Mouse (Mus musculus) intestine, postnatal 0 days (tissue): ENCODE data around the gene Timm10. TPM values are rescaled to one million over a fixed set of nuclear protein-coding genes. Genes with fewer than 3 reads are reported as not detected.

Source experiments
- ATAC-seq: fragments of 200-750 bp; cut with Nextera tagmentation; 2 replicates; pipeline ENCODE4 v1.8.0; 2017; ENCODE audit warnings: mild to moderate bottlenecking, moderate TSS enrichment, moderate library complexity
- H3K27ac ChIP-seq: fragments of 300-500 bp; sonication (generic); 2 replicates; pipeline ENCODE4 v1.5.1; 2014; ENCODE audit warnings: mild to moderate bottlenecking, low read depth, low read length, moderate library complexity
- H3K27me3 ChIP-seq: fragments of 300-500 bp; sonication (generic); replicated peaks from 2 replicates; pipeline ENCODE4 v1.6.1; 2014; ENCODE audit warnings: low read length, mixed read lengths; ENCODE audit not compliant: control insufficient read depth, insufficient read depth
- H3K36me3 ChIP-seq: fragments of 300-500 bp; sonication (generic); 2 replicates; pipeline ENCODE4 v1.6.1; 2014; ENCODE audit warnings: mild to moderate bottlenecking, moderate library complexity; ENCODE audit not compliant: control insufficient read depth, insufficient read depth
- H3K4me1 ChIP-seq: fragments of 300-500 bp; sonication (generic); replicated peaks from 2 replicates; pipeline ENCODE4 v1.6.1; 2014; ENCODE audit warnings: antibody characterized with exemption, low read length, mixed read lengths; ENCODE audit not compliant: control insufficient read depth, insufficient read depth
- H3K4me2 ChIP-seq: fragments of 300-500 bp; sonication (generic); replicated peaks from 2 replicates; pipeline ENCODE4 v1.6.1; 2014; ENCODE audit warnings: low read depth, mild to moderate bottlenecking, moderate library complexity
- H3K4me3 ChIP-seq: fragments of 300-500 bp; sonication (generic); 2 replicates; pipeline ENCODE4 v1.5.1; 2014; ENCODE audit warnings: low read depth, low read length
- H3K9ac ChIP-seq: fragments of 300-500 bp; sonication (generic); 2 replicates; pipeline ENCODE4 v1.6.1; 2014; ENCODE audit warnings: mild to moderate bottlenecking, low read depth, low read length
- H3K9me3 ChIP-seq: fragments of 300-500 bp; sonication (generic); 2 replicates; pipeline ENCODE4 v1.6.1; 2016; ENCODE audit warnings: mixed run types; ENCODE audit not compliant: control insufficient read depth
- CTCF ChIP-seq: sonication (generic); IDR thresholded peaks from 2 replicates; pipeline ENCODE4 v1.5.1; 2016; ENCODE audit warnings: low read depth, mild to moderate bottlenecking, control low read depth, antibody characterized with exemption, moderate library complexity
- WGBS: fragments of 180-500 bp; shearing (Covaris S2); extraction: QIAGEN DNeasy Blood & Tissue Kit; methylation state at CpG from one replicate; pipeline ENCODE4 v1.1.7; 2014; 5-methylcytosine and 5-hydroxymethylcytosine counted together
- polyA plus RNA-seq: library from polyadenylated mRNA; unstranded; fragments of >200 nt; fragmentation: Nextera tagmentation; extraction: Ambion mirVana; gene quantifications from 2 replicates; pipeline ENCODE4 v1.2.1, GENCODE M21; 2015

Gene Timm10
- polyA plus RNA-seq, 1 experiment from 2014 or later = 59.2 TPM

- Histone ChIP-seq H3K9ac (no peak overlapping the region), H3K4me1 (no peaks in the 10 kb centered on the region), H3K27ac (no peak overlapping the region), H3K9me3 (no peaks in the 10 kb centered on the region), H3K4me2 (no peak overlapping the region), H3K36me3 (no peaks in the 10 kb centered on the region), H3K27me3 (peaks cover 8% of the 10 kb centered on the region), H3K4me3 (no peak overlapping the region)
- WGBS = 28% methylated on average over 2 of the region's 2 CpGs
- TF ChIP-seq CTCF = no peak
- no peak for ATAC-seq
These were observed 3.6 kb upstream of the Timm10 start for GRCm38 (mm10) chr2:84823237-84823636.

- H3K27ac ChIP-seq = peak overlapping the region; percentile 71
- H3K4me2 ChIP-seq = peak overlapping the region; percentile 91
- peaks cover 14% of the 10 kb centered on the region for H3K36me3 ChIP-seq
- no peaks in the 10 kb centered on the region for H3K9me3 ChIP-seq
- ATAC-seq = peak; percentile 39
- H3K27me3 ChIP-seq = no peaks in the 10 kb centered on the region
- TF ChIP-seq CTCF = no peak
- H3K4me3 ChIP-seq = peak overlapping the region; percentile 80
- H3K4me1 ChIP-seq = no peaks in the 10 kb centered on the region
- peak overlapping the region; percentile 46 for H3K9ac ChIP-seq
- WGBS = under 1% methylated on average over 29 of the region's 29 CpGs
These were observed 605 bp downstream of the Timm10 start for GRCm38 (mm10) chr2:84827283-84827920.

DNA sequence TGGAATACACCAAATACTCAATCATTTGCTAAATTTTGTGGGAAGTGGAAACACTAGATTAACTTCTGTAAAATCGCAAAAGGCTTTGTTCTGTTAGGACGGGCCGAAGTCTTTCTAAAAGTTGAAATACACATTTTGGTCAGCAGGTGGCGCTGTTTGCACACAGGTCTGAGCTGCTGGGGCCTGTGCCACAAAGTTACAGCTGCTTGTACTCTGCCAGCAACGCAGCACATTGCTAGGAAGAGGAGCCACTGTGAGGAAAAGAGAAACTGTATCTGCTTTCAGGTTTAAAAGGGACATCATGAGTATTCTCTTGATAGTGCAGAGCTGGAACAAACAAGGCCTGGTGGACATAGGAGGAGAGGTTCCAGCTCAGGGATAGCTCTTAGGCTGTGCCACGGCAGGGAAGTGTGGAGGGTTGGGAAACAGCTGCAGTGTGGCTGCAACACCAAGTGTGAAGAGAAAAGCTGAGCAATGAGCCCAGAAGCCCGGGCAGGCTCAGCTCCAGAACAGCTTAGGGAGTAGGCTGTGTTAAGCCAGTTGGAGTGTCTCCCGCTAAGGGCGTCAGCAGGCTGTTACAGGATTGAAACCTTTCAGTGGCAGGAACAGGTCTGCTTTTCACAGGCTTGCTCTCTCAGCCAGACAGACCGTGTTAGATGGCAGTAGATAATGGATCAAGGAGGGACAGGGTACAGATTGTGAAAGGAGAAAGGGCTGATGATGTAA lies 5.0 kb downstream of the Timm10 start:
- ATAC-seq = peak; percentile 63
- Histone ChIP-seq H3K36me3 (peaks cover 14% of the 10 kb centered on the region), H3K27me3 (no peaks in the 10 kb centered on the region), H3K4me1 (no peaks in the 10 kb centered on the region), H3K4me3 (no peak overlapping the region), H3K27ac (peak overlapping the region; percentile 22; the same call in 1 of the 2 replicates), H3K9ac (no peak overlapping the region), H3K4me2 (0 out of 2 replicates have a peak overlapping the region, but pooled peaks have one; percentile 13), H3K9me3 (no peaks in the 10 kb centered on the region)
- WGBS = 25% methylated on average over 10 of the region's 10 CpGs
- peak; percentile 96 for TF ChIP-seq CTCF

GRCm38 (mm10) chr2:84837107-84837506 lies 10.3 kb downstream of the Timm10 start:
- 51% methylated on average over 8 of the region's 8 CpGs for WGBS
- H3K36me3 ChIP-seq = no peaks in the 10 kb centered on the region

GRCm38 (mm10) chr2:84837817-84838592 lies 11.2 kb downstream of the Timm10 start:
- ATAC-seq = no peak
- TF ChIP-seq CTCF = no peak
- WGBS = 33% methylated on average over 9 of the region's 9 CpGs
- Histone ChIP-seq H3K4me1 (no peaks in the 10 kb centered on the region), H3K36me3 (no peaks in the 10 kb centered on the region), H3K4me2 (no peak overlapping the region; the same call in 1 of the 2 replicates), H3K9ac (no peak overlapping the region), H3K4me3 (no peak overlapping the region), H3K27me3 (no peaks in the 10 kb centered on the region), H3K27ac (no peak overlapping the region), H3K9me3 (no peaks in the 10 kb centered on the region)

More at GRCm38 (mm10) chr2:84837107-84837506, 10.3 kb downstream of the Timm10 start:
- Histone ChIP-seq H3K4me1 (no peaks in the 10 kb centered on the region), H3K27ac (no peak overlapping the region), H3K4me2 (no peak overlapping the region), H3K9me3 (no peaks in the 10 kb centered on the region), H3K4me3 (no peak overlapping the region), H3K9ac (no peak overlapping the region), H3K27me3 (no peaks in the 10 kb centered on the region)
- ATAC-seq = no peak
- no peak for TF ChIP-seq CTCF

DNA sequence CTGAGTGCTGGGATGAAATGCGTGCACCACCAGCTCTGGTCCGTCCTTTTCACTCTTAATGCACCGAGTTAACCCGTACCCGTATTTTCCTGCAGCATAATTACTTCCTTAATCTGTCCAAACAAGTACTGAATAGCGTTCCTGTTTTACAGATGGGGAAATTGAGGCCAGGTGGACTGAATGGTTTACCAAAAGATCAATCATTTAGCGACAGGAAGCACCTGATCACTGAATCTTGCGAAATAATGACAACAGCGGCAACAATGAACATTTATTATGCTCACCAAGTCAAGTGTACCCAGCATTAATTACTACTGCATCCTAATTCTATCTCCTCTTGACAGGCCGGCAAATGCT lies 11.8 kb downstream of the Timm10 start, which contains the start of gene Slc43a1:
Gene Slc43a1 (plus strand): TSS at position 258 of the 357 bp plus-strand sequence.
- no peak for TF ChIP-seq CTCF
- ATAC-seq = no peak
- no peaks in the 10 kb centered on the region for H3K27me3 ChIP-seq
- H3K9me3 ChIP-seq = no peaks in the 10 kb centered on the region
- WGBS = 32% methylated on average over 10 of the region's 10 CpGs
- H3K4me1 ChIP-seq = no peaks in the 10 kb centered on the region
- H3K27ac ChIP-seq = peak within 1 kb of the TSS; percentile 15; the same call in 1 of the 2 replicates
- peak within 1 kb of the TSS; percentile 98 for H3K4me2 ChIP-seq
- H3K9ac ChIP-seq = peak within 1 kb of the TSS; percentile 48
- peak within 1 kb of the TSS; percentile 48 for H3K4me3 ChIP-seq
- no peaks in the 10 kb centered on the region for H3K36me3 ChIP-seq
